Mouse (Mus musculus) midbrain, embryonic 15.5 days (tissue): Measurements from ENCODE around the gene Caps2. TPM values are rescaled to one million over a fixed set of nuclear protein-coding genes. Genes with fewer than 3 reads are reported as not detected.
A peak's percentile ranks its signal among the peaks of the same experiment; 100 is the strongest.
"Not testable (repeated sequence)": the region's sequence is repeated elsewhere in the genome, so short reads cannot be mapped to it uniquely, and the experiment has no call there.

Experiments
- ATAC-seq: fragments of 200-750 bp; cut with Nextera tagmentation; replicated peaks from 2 replicates; pipeline ENCODE4 v1.8.0; 2017; ENCODE audit warnings: moderate TSS enrichment
- H3K27ac ChIP-seq: fragments of 300-500 bp; sonication (generic); 2 replicates; pipeline ENCODE4 v1.5.1; 2015; ENCODE audit warnings: mild to moderate bottlenecking, inconsistent platforms
- H3K27me3 ChIP-seq: fragments of 300-500 bp; sonication (generic); replicated peaks from 2 replicates; pipeline ENCODE4 v1.6.1; 2015; ENCODE audit warnings: inconsistent platforms
- H3K36me3 ChIP-seq: fragments of 300-500 bp; sonication (generic); replicated peaks from 2 replicates; pipeline ENCODE4 v1.6.1; 2015; ENCODE audit warnings: inconsistent platforms
- H3K4me1 ChIP-seq: fragments of 300-500 bp; sonication (generic); 2 replicates; pipeline ENCODE4 v1.6.1; 2015; ENCODE audit warnings: inconsistent platforms
- H3K4me2 ChIP-seq: fragments of 300-500 bp; sonication (generic); 2 replicates; pipeline ENCODE4 v1.6.1; 2015; ENCODE audit warnings: inconsistent platforms, mild to moderate bottlenecking, moderate library complexity
- H3K4me3 ChIP-seq: fragments of 300-500 bp; sonication (generic); 2 replicates; pipeline ENCODE4 v1.5.1; 2015; ENCODE audit warnings: mild to moderate bottlenecking, inconsistent platforms
- H3K9ac ChIP-seq: fragments of 300-500 bp; sonication (generic); 2 replicates; pipeline ENCODE4 v1.6.1; 2015; ENCODE audit warnings: mild to moderate bottlenecking, inconsistent platforms
- H3K9me3 ChIP-seq: fragments of 300-500 bp; sonication (generic); 2 replicates; pipeline ENCODE4 v1.6.1; 2016; ENCODE audit warnings: inconsistent platforms
- WGBS: fragments of 180-500 bp; shearing (Covaris S2); methylation state at CpG from one replicate; pipeline ENCODE4 v1.1.7; 2015; ENCODE audit warnings: mixed read lengths; 5-methylcytosine and 5-hydroxymethylcytosine counted together
- polyA plus RNA-seq: library from polyadenylated mRNA; unstranded; fragments of >200 nt; fragmentation: Nextera tagmentation; extraction: Ambion mirVana; gene quantifications from 2 replicates; pipeline ENCODE4 v1.2.1, GENCODE M21; 2015

The Caps2 gene
- polyA plus RNA-seq, result 0.47 and 0.58 TPM in 2 replicates

DNA sequence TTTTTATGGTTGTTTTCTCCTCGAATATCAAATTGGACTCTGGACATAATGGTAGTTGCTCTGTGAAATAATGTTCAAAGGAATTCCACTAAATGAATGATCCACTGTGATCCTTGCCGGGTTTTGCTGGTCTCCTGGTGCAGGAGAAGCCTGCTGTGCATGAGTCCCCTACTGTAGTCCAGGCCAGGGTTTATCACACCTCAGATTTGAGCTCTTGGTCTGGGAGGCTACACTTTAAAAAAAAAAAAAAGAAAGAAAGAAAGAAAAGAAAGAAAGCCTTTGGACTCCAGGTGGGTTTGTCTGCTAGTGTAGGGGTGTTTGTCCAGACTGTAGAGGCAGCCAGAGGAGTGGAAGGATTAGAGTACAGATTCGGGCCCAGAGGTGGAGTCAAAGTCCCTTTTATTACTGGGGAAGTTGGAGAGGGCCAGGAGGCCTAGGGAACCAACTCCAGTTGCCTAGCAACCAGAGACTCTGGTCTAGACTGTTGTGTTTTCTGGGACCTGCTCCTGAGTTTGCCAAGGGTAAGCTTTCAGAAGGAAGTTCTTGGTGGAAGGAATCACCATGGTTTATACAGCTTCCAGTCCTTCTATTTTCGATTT lies at the start of gene Caps2:
Gene Caps2 (plus strand): TSS at position 454 of the 599 bp plus-strand sequence.
- Histone ChIP-seq H3K9ac (no peak within 1 kb of the TSS), H3K4me1 (peaks cover 3% of the 10 kb centered on the region; the same call in 1 of the 2 replicates), H3K4me2 (no peak within 1 kb of the TSS), H3K4me3 (no peak within 1 kb of the TSS), H3K27ac (no peak within 1 kb of the TSS), H3K36me3 (no peaks in the 10 kb centered on the region), H3K9me3 (no peaks in the 10 kb centered on the region), H3K27me3 (no peaks in the 10 kb centered on the region)
- peak; percentile 51 for ATAC-seq
- WGBS, result 29% methylated on average over 4 of the region's 4 CpGs

DNA sequence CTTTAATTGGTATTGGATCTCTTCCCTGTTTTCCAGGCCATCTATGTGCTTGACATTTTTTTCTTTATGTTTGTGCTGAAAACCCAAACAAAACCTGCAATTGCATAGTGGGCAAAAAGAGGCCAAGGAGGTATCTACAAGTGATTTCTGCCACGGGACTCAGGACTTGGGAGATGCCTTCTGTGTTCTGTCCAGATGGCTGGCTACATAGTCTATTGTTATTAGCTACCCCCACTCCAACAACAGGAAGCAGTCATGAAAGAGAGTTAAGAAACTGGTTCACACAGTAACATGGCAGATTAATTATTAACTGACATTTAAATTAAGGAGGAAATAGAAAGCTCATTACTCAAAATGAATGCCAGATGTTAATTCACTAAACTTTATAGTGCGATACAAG lies 38.3 kb upstream of the Caps2 start:
- not testable (repeated sequence) for H3K9me3 ChIP-seq, H3K4me2 ChIP-seq, ATAC-seq, H3K36me3 ChIP-seq, H3K4me1 ChIP-seq, H3K27me3 ChIP-seq, H3K27ac ChIP-seq, H3K4me3 ChIP-seq, H3K9ac ChIP-seq
- WGBS, result 59% methylated on average over 2 of the region's 2 CpGs

DNA sequence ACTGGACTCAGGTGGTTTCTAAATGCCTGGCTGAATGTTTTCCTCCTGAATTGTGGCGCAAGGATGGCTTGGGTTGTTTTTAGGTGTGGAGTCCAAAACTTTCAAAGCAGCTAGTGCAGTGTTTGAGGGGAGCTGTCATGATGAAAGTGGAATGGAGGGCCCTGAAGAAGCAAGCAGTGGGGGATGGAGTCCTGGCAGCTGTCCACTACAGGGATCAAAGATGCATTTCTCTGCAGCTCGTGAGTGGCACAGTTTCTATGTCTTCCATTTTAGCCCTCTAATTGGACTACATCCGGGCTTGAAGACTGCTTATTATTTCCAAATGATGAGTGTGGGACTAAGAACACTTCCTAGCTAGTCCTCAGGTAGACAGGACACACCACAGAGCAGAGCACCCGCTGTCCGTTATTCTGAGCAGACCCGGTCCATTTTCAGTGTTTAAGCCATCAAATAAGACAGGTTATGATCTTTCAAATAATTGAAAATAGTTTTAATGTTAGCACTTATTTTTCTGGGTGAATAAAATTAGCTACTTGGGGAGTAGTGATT lies 35.7 kb upstream of the Caps2 start:
- not testable (repeated sequence) for H3K4me2 ChIP-seq, H3K4me1 ChIP-seq, H3K9ac ChIP-seq, H3K27me3 ChIP-seq, H3K4me3 ChIP-seq, H3K9me3 ChIP-seq, H3K27ac ChIP-seq, H3K36me3 ChIP-seq
- peak; percentile 56; the same call in 1 of the 2 replicates for ATAC-seq
- 77% methylated on average over 6 of the region's 6 CpGs for WGBS

DNA sequence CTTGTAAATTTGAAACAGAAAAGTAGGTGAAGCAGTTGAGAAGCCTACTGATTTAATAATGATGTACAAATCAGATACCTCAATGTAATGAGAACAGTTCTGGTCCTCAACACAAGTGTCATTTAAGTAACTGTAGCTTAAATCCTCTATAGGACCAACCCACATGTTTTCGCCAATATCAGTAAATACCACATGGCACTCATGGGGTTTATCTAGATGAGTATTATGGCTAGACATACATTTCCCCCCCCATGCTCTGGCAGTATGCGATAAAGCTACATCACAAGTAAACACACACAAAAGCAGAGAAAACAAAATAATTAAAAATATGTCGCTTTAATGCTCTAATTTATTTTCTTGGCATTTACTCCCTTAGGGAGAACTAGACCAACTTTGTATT lies 31.2 kb upstream of the Caps2 start:
- no peak overlapping the region for H3K27ac ChIP-seq
- H3K4me1 ChIP-seq, result no peaks in the 10 kb centered on the region
- H3K4me3 ChIP-seq, result no peak overlapping the region
- no peak overlapping the region for H3K9ac ChIP-seq
- no peak for ATAC-seq
- H3K4me2 ChIP-seq, result no peak overlapping the region
- H3K9me3 ChIP-seq, result no peaks in the 10 kb centered on the region
- H3K36me3 ChIP-seq, result no peaks in the 10 kb centered on the region
- 97% methylated on average over 3 of the region's 3 CpGs for WGBS
- no peaks in the 10 kb centered on the region for H3K27me3 ChIP-seq

DNA sequence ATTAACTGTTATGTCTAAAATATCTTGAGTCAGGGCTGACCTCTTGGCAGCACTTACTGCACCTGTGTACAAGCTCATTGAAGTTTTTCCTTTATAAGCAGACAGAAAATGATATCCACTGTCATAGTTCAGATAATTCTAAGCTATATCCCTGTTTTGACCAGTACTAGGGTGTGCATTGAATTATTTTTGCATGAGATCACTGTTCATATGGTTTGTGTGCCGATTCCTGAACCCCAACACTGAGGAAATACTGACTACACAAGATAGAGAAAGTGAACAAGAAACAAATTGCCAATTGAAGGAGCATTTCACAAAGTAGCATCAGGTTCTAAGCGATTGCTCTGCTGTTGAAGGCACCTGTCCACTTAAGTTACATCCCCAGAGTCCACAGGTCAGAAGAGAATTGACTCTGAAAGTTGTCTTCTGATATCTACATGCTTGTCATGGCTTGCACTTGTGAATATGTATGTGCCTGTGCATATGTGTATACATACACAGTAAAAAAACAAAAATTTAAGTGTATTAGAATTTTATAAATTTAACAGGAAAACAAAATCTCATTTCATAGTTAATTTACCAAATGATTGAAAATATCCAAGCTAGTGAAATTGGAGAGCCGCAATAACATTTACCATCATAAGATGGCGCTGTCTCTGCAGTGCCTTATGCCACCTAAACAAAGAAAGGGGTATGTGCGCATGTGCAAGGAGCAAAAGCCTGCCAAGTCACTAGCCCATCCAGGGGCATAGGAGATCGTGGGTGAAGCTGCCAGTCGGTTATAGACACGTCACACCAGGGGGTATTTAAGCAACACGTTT lies 25.2 kb upstream of the Caps2 start:
- H3K27ac ChIP-seq, result peak overlapping the region; percentile 70
- WGBS, result 16% methylated on average over 9 of the region's 9 CpGs
- no peaks in the 10 kb centered on the region for H3K9me3 ChIP-seq
- H3K4me2 ChIP-seq, result peak overlapping the region; percentile 49
- no peaks in the 10 kb centered on the region for H3K27me3 ChIP-seq
- H3K4me3 ChIP-seq, result peak overlapping the region; percentile 34
- no peaks in the 10 kb centered on the region for H3K4me1 ChIP-seq
- peak; percentile 96 for ATAC-seq
- peak overlapping the region; percentile 29; the same call in 1 of the 2 replicates for H3K9ac ChIP-seq
- no peaks in the 10 kb centered on the region for H3K36me3 ChIP-seq

DNA sequence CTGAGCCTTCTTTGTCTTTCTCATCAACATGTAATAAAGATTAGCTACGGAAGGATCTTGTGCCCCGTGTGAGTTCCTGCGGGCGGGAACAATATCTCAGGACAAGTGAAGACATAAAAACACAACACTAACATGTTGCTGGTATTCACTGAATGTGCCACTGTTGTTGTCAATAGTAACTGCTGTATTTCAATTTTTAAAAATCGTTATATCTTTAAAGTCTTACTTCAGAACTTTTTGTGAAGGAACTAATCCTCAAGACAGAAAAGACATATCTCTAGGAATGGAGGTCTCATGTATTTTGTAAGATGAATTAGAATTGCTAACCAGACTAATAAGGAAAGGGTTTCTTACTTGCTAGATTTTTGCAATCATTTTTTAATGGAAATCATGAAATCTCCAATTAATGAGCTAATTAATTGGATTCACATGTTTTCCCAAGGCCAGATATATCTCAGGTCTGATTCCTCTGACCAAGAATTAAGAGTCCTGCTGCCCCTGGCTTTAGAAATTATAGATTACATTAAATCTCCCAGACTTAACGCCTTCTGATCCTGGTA lies 24.5 kb upstream of the Caps2 start:
- no peaks in the 10 kb centered on the region for H3K4me1 ChIP-seq
- peak; percentile 61 for ATAC-seq
- H3K4me3 ChIP-seq, result peak overlapping the region; percentile 34
- peak overlapping the region; percentile 29; the same call in 1 of the 2 replicates for H3K9ac ChIP-seq
- WGBS, result 25% methylated on average over 6 of the region's 6 CpGs
- H3K36me3 ChIP-seq, result no peaks in the 10 kb centered on the region
- H3K27ac ChIP-seq, result peak overlapping the region; percentile 70
- peak overlapping the region; percentile 49 for H3K4me2 ChIP-seq
- no peaks in the 10 kb centered on the region for H3K27me3 ChIP-seq
- H3K9me3 ChIP-seq, result no peaks in the 10 kb centered on the region

DNA sequence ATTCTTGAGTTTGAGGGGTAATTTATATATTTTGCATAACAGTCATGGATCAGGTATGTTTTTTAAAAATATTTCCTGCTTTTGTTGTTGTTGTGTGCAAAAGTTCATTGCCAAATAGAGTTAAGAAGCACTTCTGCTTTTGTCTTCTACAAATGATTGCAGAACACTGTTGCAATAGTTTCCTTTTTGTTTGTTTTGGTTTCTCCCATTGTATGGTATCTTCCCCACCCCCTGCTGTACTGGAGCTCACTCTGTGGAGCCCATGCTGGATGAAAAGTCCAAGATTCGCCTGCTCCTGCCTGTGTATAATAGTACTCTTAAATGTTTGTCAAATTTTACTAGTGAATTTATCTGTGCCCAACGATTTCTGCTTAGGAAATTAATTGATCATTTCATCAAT lies 23.6 kb upstream of the Caps2 start:
- H3K4me3 ChIP-seq, result no peak overlapping the region
- no peak overlapping the region for H3K4me2 ChIP-seq
- no peaks in the 10 kb centered on the region for H3K36me3 ChIP-seq
- no peak overlapping the region for H3K27ac ChIP-seq
- H3K9ac ChIP-seq, result no peak overlapping the region
- no peak for ATAC-seq
- H3K4me1 ChIP-seq, result no peaks in the 10 kb centered on the region
- no peaks in the 10 kb centered on the region for H3K9me3 ChIP-seq
- WGBS, result 54% methylated on average over 2 of the region's 2 CpGs
- H3K27me3 ChIP-seq, result no peaks in the 10 kb centered on the region

DNA sequence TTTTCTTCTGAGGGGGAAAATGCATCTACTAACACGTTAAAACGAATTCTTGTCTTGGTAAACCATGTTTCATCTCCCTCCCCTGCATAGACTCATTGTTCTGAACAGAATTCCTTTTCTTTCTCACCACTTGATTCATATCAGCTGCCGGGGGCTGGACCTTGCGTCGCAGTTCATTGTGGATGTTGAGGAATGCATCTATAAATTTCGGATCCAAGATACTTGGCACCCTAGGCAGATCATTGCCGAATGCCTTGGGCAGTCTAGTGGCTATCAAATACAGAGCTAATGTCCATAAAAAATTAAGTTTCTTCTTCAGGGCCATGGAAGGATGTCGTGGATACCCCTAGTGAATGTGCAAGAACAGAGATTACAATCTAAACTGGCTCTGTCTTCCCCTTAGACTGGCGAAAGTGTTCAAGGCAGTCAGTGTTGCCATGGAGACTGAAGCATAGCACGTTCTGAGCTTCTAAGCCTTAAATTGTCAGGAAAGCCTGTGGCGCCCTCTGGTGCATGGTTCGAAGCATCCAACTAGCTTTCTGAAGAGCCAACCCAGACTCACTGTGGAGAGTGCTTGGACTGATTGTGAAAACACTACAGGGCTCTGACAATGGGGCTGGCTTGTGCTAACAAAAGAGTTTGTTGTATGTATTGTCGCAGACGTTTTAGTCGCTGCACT lies 3.4 kb upstream of the Caps2 start, which contains the start of gene Glipr1l3:
Gene Glipr1l3 (minus strand): TSS at position 446 of the 679 bp plus-strand sequence.
- H3K36me3 ChIP-seq, H3K9me3 ChIP-seq, H3K27me3 ChIP-seq, H3K4me1 ChIP-seq: not testable (repeated sequence)
- Histone ChIP-seq H3K4me2 (peak within 1 kb of the TSS; percentile 46), H3K9ac (0 out of 2 replicates have a peak within 1 kb of the TSS, but pooled peaks have one; percentile 27), H3K27ac (peak within 1 kb of the TSS; percentile 77), H3K4me3 (peak within 1 kb of the TSS; percentile 22)
- peak; percentile 98 for ATAC-seq
- 7% methylated on average over 15 of the region's 15 CpGs for WGBS

DNA sequence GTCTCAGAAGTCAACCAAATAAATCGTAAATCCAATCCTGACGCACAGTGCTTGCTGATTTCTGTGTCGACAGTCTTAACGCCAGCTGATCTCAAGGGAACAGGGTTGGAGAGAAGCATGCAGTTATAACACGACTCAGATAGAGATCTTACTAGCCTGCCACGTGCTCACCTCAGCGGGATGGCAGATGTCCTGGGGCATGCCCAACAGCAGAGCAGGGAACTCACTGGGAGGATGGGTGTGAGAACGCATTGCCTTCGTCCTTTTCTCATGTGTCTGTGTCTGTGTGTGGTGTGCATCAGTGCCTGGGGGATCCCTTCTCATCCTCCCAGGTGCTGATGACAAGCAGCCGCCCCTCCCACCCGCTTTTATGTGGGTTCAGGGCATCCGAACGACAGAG lies 13.6 kb downstream of the Caps2 start:
- WGBS, result 22% methylated on average over 13 of the region's 13 CpGs
- not testable (repeated sequence) for H3K4me3 ChIP-seq, H3K36me3 ChIP-seq, H3K4me1 ChIP-seq, H3K27ac ChIP-seq, H3K27me3 ChIP-seq, H3K9me3 ChIP-seq, H3K9ac ChIP-seq
- H3K4me2 ChIP-seq, result peak overlapping the region; percentile 35
- peak; percentile 82 for ATAC-seq

DNA sequence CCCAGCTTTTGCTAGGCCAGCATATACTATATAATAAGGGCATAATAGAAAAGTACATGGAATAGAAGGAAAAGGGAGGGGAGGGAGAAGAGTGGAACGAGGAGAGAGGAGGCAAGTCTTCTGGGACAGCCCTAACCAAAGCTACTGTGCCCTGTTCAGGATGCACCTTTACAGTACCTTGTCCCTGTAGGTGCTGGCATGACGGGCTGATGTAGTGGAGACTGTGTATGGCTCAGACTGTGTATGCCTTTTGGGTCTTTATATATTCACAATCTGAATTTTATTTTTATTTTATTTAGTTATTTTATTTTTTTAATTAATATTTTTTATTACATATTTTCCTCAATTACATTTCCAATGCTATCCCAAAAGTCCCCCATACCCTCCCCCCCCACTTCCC lies 30.5 kb downstream of the Caps2 start:
- H3K36me3 ChIP-seq, H3K9ac ChIP-seq, H3K4me2 ChIP-seq, ATAC-seq, H3K9me3 ChIP-seq, H3K4me1 ChIP-seq, H3K4me3 ChIP-seq, H3K27ac ChIP-seq, H3K27me3 ChIP-seq: not testable (repeated sequence)
- WGBS, result 77% methylated on average over 2 of the region's 2 CpGs

DNA sequence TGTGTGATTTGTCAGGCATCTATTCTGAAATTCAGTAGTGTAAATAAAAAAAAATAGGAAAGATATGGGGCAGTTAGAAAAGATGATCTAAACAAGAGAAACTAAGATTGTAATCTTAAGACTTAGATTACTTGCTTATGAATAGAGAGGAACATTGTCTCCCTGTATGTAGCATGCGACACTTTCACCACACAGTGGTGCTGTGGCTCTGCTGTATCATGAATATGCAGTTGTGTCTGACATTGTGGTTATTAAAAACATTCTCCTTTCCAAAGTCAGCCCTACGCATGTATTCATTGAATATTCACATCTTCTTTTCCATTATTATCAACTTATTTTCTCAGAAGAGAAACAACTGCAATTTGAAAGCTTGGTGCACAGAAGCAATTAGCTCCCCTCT lies 40.0 kb downstream of the Caps2 start:
- H3K27me3 ChIP-seq, result no peaks in the 10 kb centered on the region
- no peaks in the 10 kb centered on the region for H3K4me1 ChIP-seq
- no peak overlapping the region for H3K4me2 ChIP-seq
- peak; percentile 94 for ATAC-seq
- no peak overlapping the region for H3K9ac ChIP-seq
- no peak overlapping the region for H3K27ac ChIP-seq
- H3K36me3 ChIP-seq, result no peaks in the 10 kb centered on the region
- 24% methylated on average over 2 of the region's 2 CpGs for WGBS
- no peak overlapping the region for H3K4me3 ChIP-seq
- H3K9me3 ChIP-seq, result no peaks in the 10 kb centered on the region

DNA sequence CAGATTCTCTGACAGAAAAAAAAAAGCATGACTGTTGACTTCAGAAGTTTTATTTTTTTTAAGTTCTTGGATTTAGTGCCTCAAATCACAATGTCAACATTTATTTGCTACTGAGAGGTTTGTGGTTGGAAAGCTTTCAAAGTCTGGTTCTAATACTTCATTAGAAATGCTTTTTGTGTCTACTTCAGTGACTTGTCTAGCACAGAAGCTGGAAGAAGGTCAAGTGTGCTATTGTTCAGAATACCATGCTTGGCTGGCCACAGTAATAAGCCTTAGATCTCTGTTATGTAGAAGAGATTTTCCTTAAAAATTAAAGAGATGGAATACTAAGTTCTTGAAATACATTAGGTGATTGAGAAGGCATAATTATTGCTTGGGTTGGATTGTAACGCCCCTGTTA lies 63.7 kb downstream of the Caps2 start:
- no peak overlapping the region for H3K27ac ChIP-seq
- no peaks in the 10 kb centered on the region for H3K27me3 ChIP-seq
- no peaks in the 10 kb centered on the region for H3K9me3 ChIP-seq
- H3K4me1 ChIP-seq, result no peaks in the 10 kb centered on the region
- H3K4me2 ChIP-seq, result no peak overlapping the region
- no peak for ATAC-seq
- H3K9ac ChIP-seq, result no peak overlapping the region
- 58% methylated on average over 1 of the region's 1 CpGs for WGBS
- no peak overlapping the region for H3K4me3 ChIP-seq
- H3K36me3 ChIP-seq, result no peaks in the 10 kb centered on the region
